Mouse (Mus musculus) forebrain, embryonic 16.5 days (tissue): ENCODE results near the gene Socs2. TPM values are rescaled to one million over a fixed set of nuclear protein-coding genes. Genes with fewer than 3 reads are reported as not detected.
A peak's percentile ranks its signal among the peaks of the same experiment; 100 is the strongest.

ENCODE experiments used
- ATAC-seq: fragments of 200-750 bp; cut with Nextera tagmentation; 2 replicates; pipeline ENCODE4 v1.8.0; 2017; ENCODE audit warnings: mild to moderate bottlenecking, moderate library complexity
- H3K27ac ChIP-seq: fragments of 300-500 bp; sonication (generic); 2 replicates; pipeline ENCODE4 v1.5.1; 2014; ENCODE audit warnings: low read length, control low read depth
- H3K27me3 ChIP-seq: fragments of 300-500 bp; sonication (generic); replicated peaks from 2 replicates; pipeline ENCODE4 v1.6.1; 2014; ENCODE audit warnings: low read length; ENCODE audit not compliant: control insufficient read depth, insufficient read depth
- H3K36me3 ChIP-seq: fragments of 300-500 bp; sonication (generic); 2 replicates; pipeline ENCODE4 v1.6.1; 2014; ENCODE audit not compliant: control insufficient read depth, insufficient read depth
- H3K4me1 ChIP-seq: fragments of 300-500 bp; sonication (generic); replicated peaks from 2 replicates; pipeline ENCODE4 v1.6.1; 2014; ENCODE audit warnings: low read length; ENCODE audit not compliant: control insufficient read depth, insufficient read depth
- H3K4me2 ChIP-seq: fragments of 300-500 bp; sonication (generic); 2 replicates; pipeline ENCODE4 v1.6.1; 2014; ENCODE audit warnings: mild to moderate bottlenecking, low read length, control low read depth
- H3K4me3 ChIP-seq: fragments of 300-500 bp; sonication (generic); replicated peaks from 2 replicates; pipeline ENCODE4 v1.5.1; 2014; ENCODE audit warnings: mild to moderate bottlenecking, low read length, control low read depth
- H3K9ac ChIP-seq: fragments of 300-500 bp; sonication (generic); replicated peaks from 2 replicates; pipeline ENCODE4 v1.6.1; 2014; ENCODE audit warnings: low read depth, low read length, control low read depth
- H3K9me3 ChIP-seq: fragments of 300-500 bp; sonication (generic); 2 replicates; pipeline ENCODE4 v1.6.1; 2016; ENCODE audit warnings: low read length; ENCODE audit not compliant: control insufficient read depth
- WGBS: fragments of 180-500 bp; shearing (Covaris S2); extraction: QIAGEN DNeasy Blood & Tissue Kit; methylation state at CpG from one replicate; pipeline ENCODE4 v1.1.7; 2014; 5-methylcytosine and 5-hydroxymethylcytosine counted together
- polyA plus RNA-seq: library from polyadenylated mRNA; unstranded; fragments of >200 nt; fragmentation: Nextera tagmentation; extraction: Ambion mirVana; gene quantifications from 2 replicates; pipeline ENCODE4 v1.2.1, GENCODE M21; 2015

The Socs2 gene
- polyA plus RNA-seq, 1 experiment from 2014 or later = 145 TPM

DNA sequence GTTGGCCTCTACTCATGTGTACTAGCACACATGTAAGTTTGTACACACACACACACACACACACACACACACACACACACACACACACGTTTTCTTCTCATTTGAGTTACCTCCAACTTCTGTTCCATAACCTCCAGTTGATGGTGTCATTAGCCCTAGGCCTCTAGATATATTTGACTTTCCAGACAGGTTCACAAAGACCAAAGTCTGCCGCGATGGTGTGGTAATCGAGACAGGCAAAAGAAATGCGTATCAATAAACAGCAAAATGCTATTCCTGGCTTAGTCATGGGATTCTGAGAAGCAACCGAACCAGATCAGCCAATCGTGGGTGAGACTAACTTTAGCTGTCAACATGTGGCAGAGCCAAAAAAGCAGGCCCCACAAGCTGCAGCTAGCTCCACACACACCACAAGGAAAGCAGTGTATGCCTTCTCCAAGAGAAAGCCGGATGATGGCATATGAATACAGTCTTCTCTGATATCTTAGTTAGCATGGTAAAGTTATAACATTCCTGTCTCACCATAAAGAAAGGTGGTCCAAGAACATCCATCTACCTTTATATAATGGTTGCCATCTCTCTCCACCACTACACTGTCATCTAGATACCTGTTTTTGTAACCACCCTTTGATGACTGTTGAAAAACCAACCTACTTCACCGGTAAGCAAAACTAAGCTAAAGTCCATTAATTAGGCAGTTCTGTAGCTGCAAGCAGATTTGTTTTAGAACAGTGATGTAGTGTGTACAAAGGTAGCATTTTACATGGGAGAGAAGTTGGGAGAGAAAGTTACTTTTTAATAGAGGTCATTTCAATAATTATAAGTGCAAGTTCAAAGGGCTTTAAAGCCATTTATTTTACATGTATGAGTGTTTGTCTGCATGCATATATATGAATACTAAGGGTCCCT, 9.5 kb upstream of the Socs2 start:
- ATAC-seq = no peak
- no peaks in the 10 kb centered on the region for H3K36me3 ChIP-seq
- H3K4me2 ChIP-seq = no peak overlapping the region
- H3K9me3 ChIP-seq = no peaks in the 10 kb centered on the region
- no peaks in the 10 kb centered on the region for H3K4me1 ChIP-seq
- WGBS = 90% methylated on average over 9 of the region's 9 CpGs
- H3K27me3 ChIP-seq = no peaks in the 10 kb centered on the region
- H3K9ac ChIP-seq = no peak overlapping the region
- no peak overlapping the region for H3K27ac ChIP-seq
- H3K4me3 ChIP-seq = no peak overlapping the region

DNA sequence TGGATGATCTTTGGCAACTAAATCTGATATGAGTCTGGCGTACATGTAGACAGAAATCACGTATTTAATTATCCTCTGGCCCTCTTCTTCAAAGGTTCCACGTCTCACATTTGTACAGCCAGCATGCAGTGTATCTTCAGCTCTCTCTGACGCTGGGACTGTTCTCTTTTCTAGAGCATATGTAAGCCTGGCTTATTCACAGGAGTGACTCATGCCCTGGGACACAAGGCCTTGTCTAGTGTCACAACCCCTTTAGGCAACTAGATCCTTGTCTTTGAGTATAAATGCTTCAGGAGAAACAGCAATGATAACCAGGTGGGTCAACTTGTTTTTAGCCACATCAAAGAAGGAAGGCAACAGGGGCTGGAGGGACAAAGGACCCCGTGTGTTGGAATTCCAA, 5.7 kb upstream of the Socs2 start:
- no peak for ATAC-seq
- Histone ChIP-seq H3K27ac (no peak overlapping the region), H3K9ac (no peak overlapping the region), H3K4me1 (peaks cover 2% of the 10 kb centered on the region), H3K27me3 (no peaks in the 10 kb centered on the region), H3K9me3 (no peaks in the 10 kb centered on the region), H3K4me2 (no peak overlapping the region), H3K4me3 (no peak overlapping the region), H3K36me3 (no peaks in the 10 kb centered on the region)
- 89% methylated on average over 5 of the region's 5 CpGs for WGBS

DNA sequence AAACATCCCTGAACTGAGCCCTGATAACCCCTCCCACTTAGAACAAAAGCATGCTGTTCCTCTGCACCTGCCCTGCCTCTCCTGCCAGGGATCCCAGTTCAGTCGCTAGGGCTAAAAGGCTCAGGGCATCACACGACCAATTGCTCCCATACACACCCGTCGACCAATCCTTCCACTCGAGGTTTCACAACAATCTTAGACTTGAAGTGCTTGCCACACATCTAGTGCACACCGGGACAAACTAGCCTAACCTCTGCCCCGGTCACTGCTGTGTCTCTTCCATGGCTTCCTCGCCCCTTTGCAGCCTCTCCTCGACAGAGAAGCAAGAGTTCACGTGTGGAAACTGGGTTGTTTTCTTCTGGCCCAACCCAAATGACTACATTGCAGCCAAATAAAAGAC, 3.3 kb upstream of the Socs2 start:
- no peak for ATAC-seq
- Histone ChIP-seq H3K36me3 (no peaks in the 10 kb centered on the region), H3K27me3 (no peaks in the 10 kb centered on the region), H3K4me1 (peaks cover 8% of the 10 kb centered on the region), H3K27ac (no peak overlapping the region), H3K4me3 (no peak overlapping the region), H3K9ac (no peak overlapping the region), H3K4me2 (no peak overlapping the region), H3K9me3 (no peaks in the 10 kb centered on the region)
- 66% methylated on average over 10 of the region's 10 CpGs for WGBS

DNA sequence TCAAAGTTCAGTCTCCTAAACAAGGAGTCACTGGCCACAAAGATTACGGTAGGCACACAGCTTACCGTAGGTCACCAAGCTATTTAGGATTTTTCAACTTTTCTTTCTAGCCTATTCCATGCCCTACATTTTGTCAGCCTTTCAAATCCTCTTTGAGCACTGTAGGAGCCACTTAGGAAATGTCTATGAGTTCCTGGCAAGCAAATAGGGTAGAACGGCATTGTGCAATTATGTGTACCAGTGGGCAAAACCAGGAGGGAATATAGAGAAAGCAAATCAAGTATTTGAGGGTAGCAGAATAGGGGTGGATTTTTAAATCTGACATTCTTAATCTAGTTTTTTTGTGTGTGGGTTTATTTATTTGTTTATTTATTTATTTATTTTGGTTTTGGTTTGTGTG, 2.7 kb upstream of the Socs2 start:
- Histone ChIP-seq H3K36me3 (no peaks in the 10 kb centered on the region), H3K4me1 (peaks cover 8% of the 10 kb centered on the region), H3K9ac (no peak overlapping the region), H3K27ac (no peak overlapping the region), H3K9me3 (no peaks in the 10 kb centered on the region), H3K4me3 (no peak overlapping the region), H3K27me3 (no peaks in the 10 kb centered on the region), H3K4me2 (no peak overlapping the region)
- no peak for ATAC-seq
- WGBS = 89% methylated on average over 3 of the region's 3 CpGs

GRCm38 (mm10) chr10:95418631-95419030, 1.7 kb upstream of the Socs2 start:
- H3K4me1 ChIP-seq = peaks cover 14% of the 10 kb centered on the region

GRCm38 (mm10) chr10:95417496-95418236, 686 bp upstream of the Socs2 start:
- Histone ChIP-seq H3K4me1 (peaks cover 15% of the 10 kb centered on the region), H3K9ac (peak overlapping the region; percentile 67), H3K4me2 (peak overlapping the region; percentile 98), H3K4me3 (peak overlapping the region; percentile 87), H3K27me3 (no peaks in the 10 kb centered on the region), H3K9me3 (no peaks in the 10 kb centered on the region), H3K36me3 (no peaks in the 10 kb centered on the region), H3K27ac (peak overlapping the region; percentile 83)
- no peak for ATAC-seq
- under 1% methylated on average over 25 of the region's 25 CpGs for WGBS

More at GRCm38 (mm10) chr10:95418631-95419030, 1.7 kb upstream of the Socs2 start:
- WGBS = 64% methylated on average over 6 of the region's 6 CpGs
- H3K4me2 ChIP-seq = no peak overlapping the region
- no peaks in the 10 kb centered on the region for H3K9me3 ChIP-seq
- H3K4me3 ChIP-seq = no peak overlapping the region
- ATAC-seq = no peak
- no peak overlapping the region for H3K27ac ChIP-seq
- H3K9ac ChIP-seq = no peak overlapping the region
- no peaks in the 10 kb centered on the region for H3K36me3 ChIP-seq
- no peaks in the 10 kb centered on the region for H3K27me3 ChIP-seq

- Histone ChIP-seq H3K36me3 (no peaks in the 10 kb centered on the region), H3K4me1 (peaks cover 15% of the 10 kb centered on the region), H3K9me3 (no peaks in the 10 kb centered on the region), H3K9ac (peak overlapping the region; percentile 92), H3K27me3 (no peaks in the 10 kb centered on the region), H3K27ac (peak overlapping the region; percentile 96), H3K4me3 (peak overlapping the region; percentile 87), H3K4me2 (peak overlapping the region; percentile 98)
- ATAC-seq = no peak; the same call in 1 of the 2 replicates
- under 1% methylated on average over 25 of the region's 34 CpGs for WGBS
These were observed 657 bp downstream of the Socs2 start for GRCm38 (mm10) chr10:95416361-95416684.

DNA sequence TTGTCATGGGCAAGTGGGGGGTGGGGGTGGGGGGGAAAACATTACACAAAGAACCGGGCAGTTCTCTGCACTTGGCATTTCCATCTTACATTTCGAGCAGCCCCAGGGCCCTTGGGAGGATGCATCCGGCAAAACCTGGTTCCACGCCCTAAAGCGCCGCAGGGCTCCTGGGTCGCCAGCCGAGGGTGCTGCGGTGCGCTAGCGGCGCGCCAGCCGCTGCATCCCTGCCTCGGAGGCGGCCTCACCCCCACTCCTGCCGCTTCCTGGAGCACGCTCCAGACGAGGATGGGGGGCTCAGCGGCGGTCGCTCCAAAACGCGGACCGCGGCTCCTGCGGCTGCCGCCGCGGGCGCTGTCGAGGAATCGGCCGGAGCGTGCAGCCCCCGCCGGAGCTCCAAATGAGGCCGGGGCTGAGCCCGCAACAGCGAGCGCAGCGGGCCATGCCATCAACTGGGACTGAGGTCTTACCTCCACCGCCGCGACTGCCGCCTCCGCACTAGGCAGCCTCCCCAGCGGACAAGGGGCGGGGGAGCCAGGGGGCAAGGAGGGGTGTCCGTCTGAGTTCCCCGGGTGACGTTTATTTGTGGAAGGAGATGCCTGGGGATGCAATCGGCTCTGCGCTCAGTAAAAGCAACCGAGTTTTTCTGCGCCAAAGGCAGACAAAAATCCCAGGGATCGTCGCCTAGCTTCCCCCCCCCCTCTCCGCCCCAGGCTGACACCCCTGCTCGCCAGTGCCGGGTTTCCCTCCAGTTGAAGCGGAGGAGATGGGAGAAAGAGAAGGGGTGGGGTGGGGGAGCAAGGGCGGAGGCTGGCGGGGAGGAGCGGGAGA, 1.2 kb downstream of the Socs2 start:
- H3K4me2 ChIP-seq = peak overlapping the region; percentile 98
- peaks cover 15% of the 10 kb centered on the region for H3K4me1 ChIP-seq
- H3K9me3 ChIP-seq = no peaks in the 10 kb centered on the region
- peak; percentile 30 for ATAC-seq
- no peaks in the 10 kb centered on the region for H3K27me3 ChIP-seq
- peak overlapping the region; percentile 87 for H3K4me3 ChIP-seq
- H3K9ac ChIP-seq = peak overlapping the region; percentile 92
- H3K36me3 ChIP-seq = no peaks in the 10 kb centered on the region
- WGBS = under 1% methylated on average over 62 of the region's 65 CpGs
- H3K27ac ChIP-seq = peak overlapping the region; percentile 96

- Histone ChIP-seq H3K4me3 (peak overlapping the region; percentile 87), H3K27me3 (no peaks in the 10 kb centered on the region), H3K9ac (peak overlapping the region; percentile 92), H3K36me3 (no peaks in the 10 kb centered on the region), H3K4me1 (peaks cover 15% of the 10 kb centered on the region), H3K9me3 (no peaks in the 10 kb centered on the region), H3K27ac (peak overlapping the region; percentile 96), H3K4me2 (peak overlapping the region; percentile 98)
- under 1% methylated on average over 15 of the region's 15 CpGs for WGBS
- no peak for ATAC-seq
These were observed 1.8 kb downstream of the Socs2 start for GRCm38 (mm10) chr10:95415159-95415532.
